Mouse (Mus musculus) lung, embryonic 16.5 days (tissue): ENCODE measurements around the gene Lrriq1. TPM values are rescaled to one million over a fixed set of nuclear protein-coding genes. Genes with fewer than 3 reads are reported as not detected.
A peak's percentile ranks its signal among the peaks of the same experiment; 100 is the strongest.

ENCODE experiments used
- ATAC-seq: fragments of 200-750 bp; cut with Nextera tagmentation; 2 replicates; pipeline ENCODE4 v1.8.0; 2017; ENCODE audit warnings: low read depth, mild to moderate bottlenecking, moderate library complexity
- H3K27ac ChIP-seq: fragments of 300-500 bp; sonication (generic); 2 replicates; pipeline ENCODE4 v1.5.1; 2014; ENCODE audit warnings: mild to moderate bottlenecking, control low read depth, low read length
- H3K27me3 ChIP-seq: fragments of 300-500 bp; sonication (generic); 2 replicates; pipeline ENCODE4 v1.6.1; 2014; ENCODE audit warnings: low read depth, low read length, mixed read lengths; ENCODE audit not compliant: control insufficient read depth, insufficient read depth
- H3K36me3 ChIP-seq: fragments of 300-500 bp; sonication (generic); 2 replicates; pipeline ENCODE4 v1.6.1; 2014; ENCODE audit warnings: low read length; ENCODE audit not compliant: control insufficient read depth, insufficient read depth
- H3K4me1 ChIP-seq: fragments of 300-500 bp; sonication (generic); replicated peaks from 2 replicates; pipeline ENCODE4 v1.6.1; 2014; ENCODE audit warnings: low read length, mixed read lengths; ENCODE audit not compliant: control insufficient read depth, insufficient read depth
- H3K4me2 ChIP-seq: fragments of 300-500 bp; sonication (generic); 2 replicates; pipeline ENCODE4 v1.6.1; 2014; ENCODE audit warnings: low read depth, low read length, control low read depth
- H3K4me3 ChIP-seq: fragments of 300-500 bp; sonication (generic); 2 replicates; pipeline ENCODE4 v1.5.1; 2014; ENCODE audit warnings: mild to moderate bottlenecking, low read length, control low read depth
- H3K9ac ChIP-seq: fragments of 300-500 bp; sonication (generic); 2 replicates; pipeline ENCODE4 v1.6.1; 2014; ENCODE audit warnings: low read length, control low read depth
- H3K9me3 ChIP-seq: fragments of 300-500 bp; sonication (generic); 2 replicates; pipeline ENCODE4 v1.6.1; 2016; ENCODE audit warnings: low read length; ENCODE audit not compliant: control insufficient read depth
- WGBS: fragments of 180-500 bp; shearing (Covaris S2); extraction: QIAGEN DNeasy Blood & Tissue Kit; methylation state at CpG from one replicate; pipeline ENCODE4 v1.1.7; 2014; 5-methylcytosine and 5-hydroxymethylcytosine counted together
- polyA plus RNA-seq: library from polyadenylated mRNA; unstranded; fragments of >200 nt; fragmentation: Nextera tagmentation; extraction: Ambion mirVana; gene quantifications from 2 replicates; pipeline ENCODE4 v1.2.1, GENCODE M21; 2015

Gene Lrriq1
- polyA plus RNA-seq = 2.8 and 4.1 TPM in 2 replicates

GRCm38 (mm10) chr10:103235707-103236459, at the start of gene Lrriq1:
Gene Lrriq1, minus strand, starts transcription at chr10:103236322.
- Histone ChIP-seq H3K4me1 (peaks cover 3% of the 10 kb centered on the region; the same call in 1 of the 2 replicates), H3K9me3 (no peaks in the 10 kb centered on the region), H3K27ac (no peak within 1 kb of the TSS), H3K4me3 (peak within 1 kb of the TSS; percentile 60), H3K36me3 (no peaks in the 10 kb centered on the region), H3K4me2 (peak within 1 kb of the TSS; percentile 75), H3K9ac (peak within 1 kb of the TSS; percentile 49), H3K27me3 (no peaks in the 10 kb centered on the region)
- peak; percentile 94 for ATAC-seq
- 4% methylated on average over 25 of the region's 25 CpGs for WGBS

- Histone ChIP-seq H3K4me2 (no peak overlapping the region), H3K9me3 (no peaks in the 10 kb centered on the region), H3K36me3 (no peaks in the 10 kb centered on the region), H3K9ac (no peak overlapping the region), H3K27ac (no peak overlapping the region), H3K4me3 (no peak overlapping the region), H3K27me3 (no peaks in the 10 kb centered on the region), H3K4me1 (no peaks in the 10 kb centered on the region)
- ATAC-seq = no peak
- WGBS = 54% methylated on average over 5 of the region's 5 CpGs
These were observed 18.0 kb upstream of the Lrriq1 start for GRCm38 (mm10) chr10:103253842-103254803.

DNA sequence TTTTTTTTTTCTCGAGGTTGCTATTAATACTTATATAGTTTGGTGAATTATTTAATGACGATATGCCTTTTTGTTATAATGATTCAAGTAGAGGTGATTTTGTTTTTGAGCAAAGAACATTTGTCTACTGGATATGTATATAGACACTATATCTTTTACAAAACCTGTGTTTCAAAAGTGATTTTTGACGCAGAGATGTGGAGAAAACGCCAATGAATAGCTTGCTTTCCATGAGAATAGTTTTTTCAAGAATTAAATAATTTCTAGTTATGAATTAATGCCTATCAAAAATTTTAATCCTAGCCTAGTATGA, 294 bp upstream of the Lrriq1 start:
- Histone ChIP-seq H3K4me1 (peaks cover 3% of the 10 kb centered on the region; the same call in 1 of the 2 replicates), H3K9ac (no peak overlapping the region), H3K9me3 (no peaks in the 10 kb centered on the region), H3K27me3 (no peaks in the 10 kb centered on the region), H3K4me2 (peak overlapping the region; percentile 75), H3K27ac (no peak overlapping the region), H3K4me3 (peak overlapping the region; percentile 60), H3K36me3 (no peaks in the 10 kb centered on the region)
- WGBS = 18% methylated on average over 4 of the region's 4 CpGs
- no peak for ATAC-seq

DNA sequence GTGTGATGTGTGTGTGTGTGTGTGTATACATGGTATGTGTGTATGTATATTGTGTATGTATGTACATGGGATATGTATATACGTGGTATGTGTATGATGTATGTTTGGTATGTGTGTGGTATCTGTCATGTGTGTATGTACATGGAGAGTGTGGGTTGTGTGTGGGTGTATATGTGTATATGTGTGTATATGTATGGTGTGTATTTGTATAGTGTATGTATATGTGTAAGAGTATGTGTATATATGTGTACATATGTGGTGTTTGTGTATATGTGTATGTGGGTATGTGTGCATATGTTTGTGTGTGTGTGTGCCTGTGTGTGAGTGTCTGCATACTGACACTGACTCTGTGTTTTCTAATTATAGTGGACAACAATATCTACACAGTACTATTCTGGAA, 9.5 kb downstream of the Lrriq1 start:
- 90% methylated on average over 1 of the region's 1 CpGs for WGBS
- Histone ChIP-seq H3K27me3 (no peaks in the 10 kb centered on the region), H3K4me1 (no peaks in the 10 kb centered on the region), H3K36me3 (no peaks in the 10 kb centered on the region), H3K9ac (no peak overlapping the region), H3K4me2 (no peak overlapping the region), H3K9me3 (no peaks in the 10 kb centered on the region), H3K4me3 (no peak overlapping the region), H3K27ac (no peak overlapping the region)
- ATAC-seq = no peak

GRCm38 (mm10) chr10:103194655-103195328, 41.3 kb downstream of the Lrriq1 start:
- no peak for ATAC-seq
- Histone ChIP-seq H3K9ac (no peak overlapping the region), H3K27ac (no peak overlapping the region), H3K9me3 (no peaks in the 10 kb centered on the region), H3K4me2 (no peak overlapping the region), H3K4me1 (no peaks in the 10 kb centered on the region), H3K27me3 (no peaks in the 10 kb centered on the region), H3K4me3 (no peak overlapping the region), H3K36me3 (no peaks in the 10 kb centered on the region)
- WGBS = 37% methylated on average over 4 of the region's 4 CpGs

DNA sequence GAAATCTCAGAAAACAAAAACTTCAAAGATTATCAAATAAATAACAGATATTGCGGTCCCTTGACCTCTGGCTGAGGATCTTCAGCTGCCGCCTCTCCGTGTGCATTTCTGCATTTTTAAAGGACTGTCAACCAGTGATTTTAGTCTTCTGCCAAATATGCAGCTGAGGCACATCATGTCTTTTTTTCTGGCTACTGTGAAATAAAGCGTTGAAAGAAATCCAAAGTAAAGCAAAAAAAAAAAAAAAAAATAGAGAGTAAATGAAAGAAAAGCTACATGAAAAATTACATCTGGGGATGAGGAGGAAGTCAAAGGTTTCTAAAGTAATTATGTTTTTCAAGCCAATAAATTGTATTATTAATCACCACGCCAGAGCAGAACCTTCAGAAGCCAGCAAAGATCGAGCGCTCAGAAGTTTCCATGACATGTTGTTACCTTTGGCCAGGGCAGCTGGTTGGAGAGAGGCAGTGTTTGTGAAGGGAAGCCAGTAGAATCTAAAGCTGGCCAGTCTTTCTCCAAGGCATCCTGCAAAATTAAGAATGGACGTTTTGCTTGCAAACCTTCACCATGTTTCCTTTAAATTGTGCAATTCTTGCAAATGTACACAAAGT, 90.2 kb downstream of the Lrriq1 start:
- no peak for ATAC-seq
- Histone ChIP-seq H3K4me1 (no peaks in the 10 kb centered on the region), H3K9ac (no peak overlapping the region), H3K27ac (no peak overlapping the region), H3K4me3 (no peak overlapping the region), H3K9me3 (no peaks in the 10 kb centered on the region), H3K4me2 (no peak overlapping the region), H3K27me3 (no peaks in the 10 kb centered on the region), H3K36me3 (no peaks in the 10 kb centered on the region)
- WGBS = 36% methylated on average over 8 of the region's 8 CpGs

DNA sequence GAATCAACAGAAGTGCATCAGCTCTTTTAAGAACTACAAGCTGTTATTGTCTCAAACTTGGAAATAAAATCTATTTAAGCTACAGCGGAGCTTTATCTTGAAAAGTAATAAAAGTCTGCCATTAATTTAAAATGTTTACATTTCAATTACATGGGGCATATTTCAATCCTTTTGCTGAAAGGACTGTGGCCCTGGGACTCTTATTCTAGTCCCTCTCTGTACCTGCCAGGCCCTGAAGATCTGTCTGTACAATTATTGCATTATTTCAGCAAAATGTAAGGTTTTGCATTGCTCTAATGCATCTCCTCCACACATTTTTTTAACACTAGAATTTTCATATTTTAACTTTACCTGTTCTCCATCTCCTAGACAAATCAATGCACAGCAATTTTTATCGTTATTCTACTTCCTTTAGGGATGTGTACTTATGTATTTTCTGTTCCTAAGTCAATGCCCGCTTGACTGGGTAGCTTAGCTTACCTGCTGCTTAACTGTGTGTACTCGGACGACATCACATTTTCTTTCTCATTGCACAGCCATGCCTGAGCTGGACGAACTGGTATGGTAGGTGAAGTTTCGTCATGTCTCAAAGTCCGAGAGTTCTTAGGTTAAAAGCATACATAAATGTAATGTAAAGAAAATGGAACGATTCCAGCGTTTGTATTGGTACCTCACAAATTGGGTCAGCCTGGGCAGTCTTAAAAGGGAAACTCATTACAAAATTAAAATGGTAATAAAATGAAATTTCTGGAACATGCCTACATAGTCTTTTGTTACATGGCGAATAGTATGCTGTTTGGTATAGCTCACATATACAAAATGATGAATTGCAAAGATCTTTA, 91.0 kb downstream of the Lrriq1 start:
- Histone ChIP-seq H3K9me3 (no peaks in the 10 kb centered on the region), H3K4me3 (no peak overlapping the region), H3K36me3 (no peaks in the 10 kb centered on the region), H3K4me2 (no peak overlapping the region), H3K4me1 (no peaks in the 10 kb centered on the region), H3K9ac (no peak overlapping the region), H3K27ac (no peak overlapping the region), H3K27me3 (no peaks in the 10 kb centered on the region)
- ATAC-seq = no peak
- WGBS = 43% methylated on average over 11 of the region's 11 CpGs

DNA sequence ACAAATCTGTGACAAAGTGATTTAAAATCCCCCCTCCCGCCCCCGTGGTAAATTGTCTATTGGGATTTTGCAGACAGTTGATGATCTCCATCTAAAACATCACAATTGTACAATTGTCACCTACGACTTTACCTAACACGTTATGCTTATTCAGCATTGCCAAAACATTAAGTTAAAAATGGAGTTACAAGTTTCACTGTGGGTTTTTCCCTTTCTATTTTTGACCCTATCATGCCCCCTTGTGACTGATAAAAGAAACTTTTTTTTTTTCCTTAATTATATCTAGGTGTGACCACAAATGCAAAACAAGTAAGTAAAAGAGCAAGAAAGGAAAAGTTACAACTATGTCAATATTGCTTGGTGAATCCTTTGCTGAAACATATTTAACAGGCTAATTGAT, 93.6 kb downstream of the Lrriq1 start:
- H3K27ac ChIP-seq = no peak overlapping the region
- H3K27me3 ChIP-seq = no peaks in the 10 kb centered on the region
- H3K9ac ChIP-seq = no peak overlapping the region
- H3K9me3 ChIP-seq = no peaks in the 10 kb centered on the region
- WGBS = 55% methylated on average over 4 of the region's 4 CpGs
- H3K4me3 ChIP-seq = no peak overlapping the region
- no peaks in the 10 kb centered on the region for H3K36me3 ChIP-seq
- no peaks in the 10 kb centered on the region for H3K4me1 ChIP-seq
- ATAC-seq = no peak
- no peak overlapping the region for H3K4me2 ChIP-seq
